Mouse (Mus musculus) stomach, postnatal 0 days (tissue): ENCODE measurements around the gene Akna.

ENCODE experiments used
- CTCF ChIP-seq: IDR thresholded peaks from 2 replicates; pipeline ENCODE4 v1.5.1; 2016; ENCODE audit warnings: antibody characterized with exemption, low read depth, mild to moderate bottlenecking, moderate library complexity
- EP300 ChIP-seq: optimal IDR thresholded peaks from 2 replicates; pipeline ENCODE3; 2016; ENCODE audit warnings: antibody characterized with exemption

- TF ChIP-seq CTCF (no peak), EP300 (no peak)
Measured at GRCm38 (mm10) chr4:63423811-63424210, 20.7 kb upstream of the Akna start.
